In genomic region chr6:51193356-51193755, GRCm38 (mm10) we compare ENCODE assay signal across 14 mouse cellular contexts.
DNase-seq lines count a peak whose midpoint lies in the region; ATAC-seq and TF ChIP-seq lines count a peak whose summit lies in the region.
"Had no signal": no experiment of that assay in that cellular context is flagged by ENCODE, and none has a peak within 500 bp of the region (broad histone marks: within the 10 kb centered on the region; RNA-seq: fewer than 3 reads in every experiment).

No protein-coding gene starts in this region.

- no peak for DNase-seq in heart, adult 9 months (ENCODE audit: low spot score in 2 of 2)
- no peak for DNase-seq in testis, postnatal 10 days (ENCODE audit: low spot score)
- no peak for DNase-seq in B cell, adult 2 months
- no peak for DNase-seq in cerebellum, postnatal 14 days
- no peak for DNase-seq in cerebellum, postnatal 36 days
- DNase-seq: adrenal gland, adult 2 months; cerebellum, adult 11 months; gastrocnemius, postnatal 10 days; kidney, adult 18-20 months; lung, embryonic 14.5 days; thymus, postnatal 36 days had no signal

- TF ChIP-seq CTCF in testis, adult 2 months (IDR thresholded peaks at IDR 0.05; ENCODE audit: control insufficient read depth, insufficient read depth, insufficient replicate concordance, low read depth, low read length), result no peak

- H3K4me1 ChIP-seq in heart, embryonic 16.5 days (ENCODE audit: control insufficient read depth, insufficient read depth, low read length), result no peaks in the 10 kb centered on the region
- H3K4me1 ChIP-seq in testis, adult 2 months (ENCODE audit: control insufficient read depth, insufficient read depth, low read length), result peaks cover 7% of the 10 kb centered on the region
- H3K4me1 ChIP-seq in intestine, embryonic 16.5 days (ENCODE audit: control insufficient read depth, insufficient read depth, low read length), result no peaks in the 10 kb centered on the region

- H3K36me3 ChIP-seq in heart, embryonic 16.5 days (ENCODE audit: control insufficient read depth, insufficient read depth), result no peaks in the 10 kb centered on the region
- no peaks in the 10 kb centered on the region for H3K36me3 ChIP-seq in testis, adult 2 months (ENCODE audit: control insufficient read depth, insufficient read depth, low read length)
- no peaks in the 10 kb centered on the region for H3K36me3 ChIP-seq in intestine, embryonic 16.5 days (ENCODE audit: control insufficient read depth, insufficient read depth, low read length)

- H3K27me3 ChIP-seq in heart, embryonic 16.5 days (ENCODE audit: control insufficient read depth, insufficient read depth, low read length), result peaks cover 43% of the 10 kb centered on the region
- no peaks in the 10 kb centered on the region for H3K27me3 ChIP-seq in testis, adult 2 months (ENCODE audit: control insufficient read depth, insufficient read depth, low read length)
- H3K27me3 ChIP-seq in intestine, embryonic 16.5 days (replicated peaks; ENCODE audit: control insufficient read depth, insufficient read depth, low read length), result peaks cover 10% of the 10 kb centered on the region; the same call in 1 of the 2 replicates

- H3K4me3 ChIP-seq in heart, embryonic 16.5 days (ENCODE audit: low read length), result no peak overlapping the region
- H3K4me3 ChIP-seq in testis, adult 2 months (ENCODE audit: control insufficient read depth, low read depth, low read length), result 0 out of 2 replicates have a peak overlapping the region, but pooled peaks have one; percentile 7
- no peak overlapping the region for H3K4me3 ChIP-seq in intestine, embryonic 16.5 days (ENCODE audit: low read length)

- WGBS in heart, embryonic 16.5 days, result 16% methylated on average over 12 of the region's 12 CpGs
- WGBS in intestine, embryonic 16.5 days, result 14% methylated on average over 12 of the region's 12 CpGs

- H3K9ac ChIP-seq in heart, embryonic 16.5 days (ENCODE audit: low read length), result no peak overlapping the region
- no peak overlapping the region for H3K9ac ChIP-seq in intestine, embryonic 16.5 days (ENCODE audit: low read depth, low read length)
- H3K9ac ChIP-seq: lung, embryonic 14.5 days had no signal

- H3K4me2 ChIP-seq in heart, embryonic 16.5 days (ENCODE audit: low read depth, low read length), result 0 out of 2 replicates have a peak overlapping the region, but pooled peaks have one; percentile 6
- no peak overlapping the region for H3K4me2 ChIP-seq in intestine, embryonic 16.5 days (ENCODE audit: low read depth, low read length)
- H3K4me2 ChIP-seq: lung, embryonic 14.5 days had no signal

- no peak for ATAC-seq in heart, embryonic 16.5 days (replicated peaks; ENCODE audit: extremely low read depth, insufficient read depth, low FRiP score)
- ATAC-seq in intestine, embryonic 16.5 days, result peak; percentile 60

- no peaks in the 10 kb centered on the region for H3K9me3 ChIP-seq in heart, embryonic 16.5 days (replicated peaks; ENCODE audit: control insufficient read depth, low read length)
- no peaks in the 10 kb centered on the region for H3K9me3 ChIP-seq in intestine, embryonic 16.5 days (ENCODE audit: control insufficient read depth, low read length)

- H3K27ac ChIP-seq in heart, embryonic 16.5 days (ENCODE audit: low read length), result no peak overlapping the region
- no peak overlapping the region for H3K27ac ChIP-seq in testis, adult 2 months (ENCODE audit: control insufficient read depth, insufficient read depth, low read depth, low read length)
- H3K27ac ChIP-seq in intestine, embryonic 16.5 days (ENCODE audit: low read length), result no peak overlapping the region

- no peak for TF ChIP-seq POLR2A in testis, adult 2 months (IDR thresholded peaks at IDR 0.05; ENCODE audit: control insufficient read depth, low read depth, low read length)
